In the genomic region with DNA sequence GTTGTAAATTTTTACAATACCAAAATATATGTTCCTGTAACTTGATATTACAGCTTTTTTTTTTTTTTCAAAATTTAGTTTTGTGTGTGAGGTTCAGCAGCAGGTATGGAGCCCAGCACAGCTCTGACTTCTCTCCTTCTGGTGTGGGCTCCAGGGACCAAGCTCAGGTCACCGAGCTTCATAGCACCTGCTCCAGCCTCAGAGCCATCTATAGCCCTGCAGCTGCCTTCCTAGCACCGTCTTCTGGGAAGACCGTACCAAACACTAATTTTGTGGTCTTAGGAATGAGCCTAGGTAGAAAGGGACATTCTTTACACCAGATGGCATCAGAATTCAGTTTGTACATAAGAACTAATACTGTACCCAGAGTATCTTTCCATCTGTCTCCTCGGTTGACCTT, we compare ENCODE assay signal across 29 mouse cellular contexts.
"Had no signal": no experiment of that assay in that cellular context is flagged by ENCODE, and none has a peak within 500 bp of the region (broad histone marks: within the 10 kb centered on the region; RNA-seq: fewer than 3 reads in every experiment).

No protein-coding gene starts in this region.

- H3K4me2 ChIP-seq: heart, embryonic 11.5 days; heart, embryonic 12.5 days; heart, embryonic 13.5 days; heart, embryonic 15.5 days; hindbrain, embryonic 12.5 days; hindbrain, embryonic 13.5 days; hindbrain, embryonic 14.5 days; hindbrain, embryonic 15.5 days; intestine, embryonic 15.5 days; kidney, embryonic 15.5 days had no signal

- H3K4me3 ChIP-seq: heart, embryonic 10.5 days; heart, embryonic 12.5 days; heart, embryonic 13.5 days; heart, embryonic 15.5 days; hindbrain, embryonic 10.5 days; hindbrain, embryonic 12.5 days; hindbrain, embryonic 13.5 days; hindbrain, embryonic 15.5 days; intestine, embryonic 15.5 days; kidney, embryonic 15.5 days; layer of hippocampus, adult 2 months had no signal

- DNase-seq: heart, postnatal 10 days; heart, postnatal 14 days; heart, postnatal 36 days; heart, postnatal 4 days; kidney, adult 11 months; kidney, adult 18-20 months; kidney, adult 2 months; kidney, adult 8-10 months; kidney, adult 9 months; kidney, postnatal 10 days; kidney, postnatal 14 days; kidney, postnatal 25 days; kidney, postnatal 36 days; kidney, postnatal 4 days; layer of hippocampus, adult 9-11 months; layer of hippocampus, postnatal 36 days had no signal

- H3K27me3 ChIP-seq: heart, embryonic 12.5 days; heart, embryonic 13.5 days; heart, embryonic 15.5 days; hindbrain, embryonic 12.5 days; hindbrain, embryonic 13.5 days; hindbrain, embryonic 15.5 days; intestine, embryonic 15.5 days; kidney, embryonic 15.5 days had no signal
